Mouse (Mus musculus): Measurements from ENCODE around the gene Rab36.

Rab36 gene

DNA sequence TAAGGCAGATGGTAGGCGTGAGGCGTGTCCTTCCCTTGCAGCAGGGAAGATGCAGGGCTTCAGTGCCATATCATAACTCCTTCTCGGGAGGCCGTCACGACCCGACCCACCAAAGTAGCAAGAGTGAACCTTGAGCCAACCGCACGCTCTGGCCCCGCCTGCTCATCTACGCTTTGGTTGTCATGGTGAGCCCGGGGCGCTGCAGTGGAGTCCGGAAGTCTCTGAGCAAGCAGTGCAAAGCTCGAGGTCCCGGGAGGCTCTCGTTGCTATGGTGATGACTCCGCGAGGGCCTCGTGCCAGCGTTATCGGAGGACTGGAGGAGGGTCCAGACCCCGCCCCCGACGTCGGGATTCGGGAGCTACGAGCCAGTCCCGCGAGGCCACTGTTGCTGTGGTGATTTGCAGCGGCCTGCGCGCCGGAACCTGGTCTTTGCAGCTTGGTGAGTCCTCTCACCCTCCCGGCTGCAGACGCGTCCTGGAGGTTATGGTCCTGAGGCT, at the start of gene Rab36:
Gene Rab36, plus strand, starts transcription at position 176 of the 497 bp plus-strand sequence.
- DNase-seq (ENCODE audit: extremely low read depth, insufficient read length, low spot score) = peak; percentile 95

DNA sequence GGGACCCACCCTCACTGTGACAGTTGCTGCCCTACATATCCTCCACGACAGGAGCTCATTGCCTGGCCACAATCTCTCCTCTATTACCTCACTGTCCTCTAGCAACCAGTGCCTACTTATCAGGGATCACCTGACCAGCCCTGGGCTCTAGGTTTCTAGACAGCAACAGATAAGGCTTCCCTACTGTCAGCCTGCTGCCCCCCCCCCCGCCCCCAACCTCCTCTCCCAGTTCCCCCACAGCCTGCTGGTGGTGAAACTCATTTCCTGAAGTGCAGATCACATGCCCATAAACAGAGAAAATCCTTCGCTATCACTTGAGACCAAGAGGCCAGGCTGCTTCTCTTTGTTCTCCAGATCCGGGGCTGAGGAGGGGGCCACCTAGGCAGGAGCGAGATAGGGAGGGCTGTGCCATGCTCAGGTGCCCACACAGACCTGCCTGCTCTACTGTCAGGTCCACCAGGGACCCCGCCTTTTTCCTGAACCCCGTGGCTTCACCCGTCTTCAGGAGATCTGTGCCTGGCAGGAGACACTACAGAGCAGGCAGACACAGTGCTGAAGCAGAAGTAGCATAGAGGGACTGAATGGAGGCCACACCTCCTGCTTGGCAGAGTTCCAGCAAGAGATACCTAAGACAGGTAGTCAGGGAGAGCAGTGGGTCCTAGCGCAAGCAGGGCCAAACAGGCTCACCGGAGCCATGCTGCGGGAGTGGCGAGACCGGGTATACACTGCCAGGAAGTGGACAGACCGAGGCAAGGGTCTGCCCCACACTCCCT, 49.0 kb upstream of the Rab36 start:
- DNase-seq (ENCODE audit: extremely low read depth, insufficient read length, low spot score) = no peak

DNA sequence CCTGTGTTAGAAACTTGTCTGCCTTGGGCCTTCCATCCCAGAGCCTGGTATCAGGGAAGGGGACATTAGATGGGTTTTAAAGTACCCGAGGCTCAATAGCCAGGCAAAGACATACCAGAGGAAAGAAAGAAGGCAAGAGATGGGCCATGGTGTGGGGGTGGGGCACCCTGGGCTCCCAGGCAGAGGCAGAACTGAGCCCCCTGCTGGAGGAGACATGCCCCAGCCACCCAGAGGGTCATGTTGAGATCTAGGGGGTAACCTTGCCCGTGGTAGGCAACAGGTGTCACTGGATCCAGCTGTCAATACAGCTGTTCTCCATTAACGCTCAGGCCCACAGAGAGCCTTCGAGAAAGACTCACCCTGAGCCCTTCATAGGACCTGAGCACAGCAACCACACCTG, 47.0 kb upstream of the Rab36 start:
- DNase-seq (ENCODE audit: extremely low read depth, insufficient read length, low spot score) = no peak

GRCm38 (mm10) chr10:74990584-74991322, 46.1 kb upstream of the Rab36 start:
- no peak for DNase-seq (ENCODE audit: extremely low read depth, insufficient read length, low spot score)

- DNase-seq (ENCODE audit: extremely low read depth, insufficient read length, low spot score) = no peak
These were observed 42.0 kb upstream of the Rab36 start for GRCm38 (mm10) chr10:74994863-74995262.

GRCm38 (mm10) chr10:74995377-74995776, 41.5 kb upstream of the Rab36 start:
- DNase-seq (ENCODE audit: extremely low read depth, insufficient read length, low spot score) = no peak

GRCm38 (mm10) chr10:75001391-75001790, 35.5 kb upstream of the Rab36 start:
- no peak for DNase-seq (ENCODE audit: extremely low read depth, insufficient read length, low spot score)

GRCm38 (mm10) chr10:75004067-75004466, 32.8 kb upstream of the Rab36 start:
- no peak for DNase-seq (ENCODE audit: extremely low read depth, insufficient read length, low spot score)

GRCm38 (mm10) chr10:75006889-75007662, 29.8 kb upstream of the Rab36 start:
- DNase-seq (ENCODE audit: extremely low read depth, insufficient read length, low spot score) = no peak

GRCm38 (mm10) chr10:75010704-75011103, 26.2 kb upstream of the Rab36 start:
- no peak for DNase-seq (ENCODE audit: extremely low read depth, insufficient read length, low spot score)

- DNase-seq (ENCODE audit: extremely low read depth, insufficient read length, low spot score) = no peak
These were observed 21.4 kb upstream of the Rab36 start for GRCm38 (mm10) chr10:75015465-75015864.

GRCm38 (mm10) chr10:75016481-75016880, 20.4 kb upstream of the Rab36 start:
- DNase-seq (ENCODE audit: extremely low read depth, insufficient read length, low spot score) = no peak

- DNase-seq (ENCODE audit: extremely low read depth, insufficient read length, low spot score) = no peak
These were observed 16.6 kb upstream of the Rab36 start for GRCm38 (mm10) chr10:75020271-75020670.

DNA sequence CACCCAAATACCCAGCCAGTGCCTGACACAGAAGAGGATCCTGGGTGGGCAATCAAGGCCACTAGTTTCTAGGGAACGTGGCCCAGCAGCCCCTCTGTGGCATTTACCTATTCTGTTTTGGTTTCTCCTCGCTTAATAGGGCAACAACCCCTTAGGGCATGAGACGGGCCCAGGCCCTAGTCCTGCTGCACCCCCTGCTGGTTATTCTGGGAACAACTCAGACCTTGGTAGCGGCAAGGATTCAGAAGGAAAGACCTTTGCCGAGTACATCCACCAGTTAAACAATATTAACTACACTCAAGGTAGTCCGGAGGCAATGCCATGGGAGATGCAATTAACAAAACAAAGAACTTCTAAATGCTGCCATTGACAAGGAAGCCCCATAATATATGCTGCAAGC, 15.7 kb upstream of the Rab36 start:
- DNase-seq (ENCODE audit: extremely low read depth, insufficient read length, low spot score) = no peak

DNA sequence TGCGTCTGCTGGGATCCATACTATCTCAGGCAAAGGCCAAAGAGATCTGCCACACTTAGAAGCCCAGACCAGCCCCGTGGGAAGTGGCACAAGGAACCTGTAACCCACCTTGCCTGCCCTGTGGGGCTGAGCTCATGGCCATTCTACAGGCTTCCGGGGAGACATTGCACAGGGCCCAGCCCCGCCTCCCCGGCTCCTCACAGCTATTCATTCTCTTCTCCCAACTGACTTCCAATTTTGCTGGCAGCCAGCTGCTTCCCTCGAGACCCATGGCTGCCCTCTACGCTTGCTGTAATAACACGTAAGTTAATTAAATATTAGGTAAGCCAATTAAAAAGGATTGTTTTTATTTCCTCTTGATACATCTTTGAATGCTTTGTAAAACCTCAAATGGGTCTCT, 10.4 kb upstream of the Rab36 start:
- no peak for DNase-seq (ENCODE audit: extremely low read depth, insufficient read length, low spot score)

DNA sequence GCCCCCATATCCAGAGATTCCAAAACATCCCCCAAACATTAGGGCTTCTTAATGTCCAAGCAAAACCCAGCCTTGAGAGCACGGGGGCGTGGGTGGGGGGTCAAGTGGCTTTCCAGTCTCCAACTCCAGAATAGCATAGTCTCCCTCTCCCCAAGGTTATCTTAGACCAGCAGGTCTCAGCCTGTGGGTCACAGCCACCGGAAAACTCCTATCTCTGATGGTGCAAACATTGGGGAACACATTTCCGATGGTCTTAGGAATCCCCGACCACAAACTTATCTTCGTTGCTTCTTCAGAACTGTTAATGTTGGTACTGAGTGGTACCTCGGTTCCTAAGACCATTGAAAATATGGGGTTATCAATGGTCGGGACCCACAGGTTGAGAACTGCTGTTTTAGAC, 8.1 kb upstream of the Rab36 start:
- no peak for DNase-seq (ENCODE audit: extremely low read depth, insufficient read length, low spot score)

GRCm38 (mm10) chr10:75029677-75030076, 7.2 kb upstream of the Rab36 start:
- no peak for DNase-seq (ENCODE audit: extremely low read depth, insufficient read length, low spot score)

DNA sequence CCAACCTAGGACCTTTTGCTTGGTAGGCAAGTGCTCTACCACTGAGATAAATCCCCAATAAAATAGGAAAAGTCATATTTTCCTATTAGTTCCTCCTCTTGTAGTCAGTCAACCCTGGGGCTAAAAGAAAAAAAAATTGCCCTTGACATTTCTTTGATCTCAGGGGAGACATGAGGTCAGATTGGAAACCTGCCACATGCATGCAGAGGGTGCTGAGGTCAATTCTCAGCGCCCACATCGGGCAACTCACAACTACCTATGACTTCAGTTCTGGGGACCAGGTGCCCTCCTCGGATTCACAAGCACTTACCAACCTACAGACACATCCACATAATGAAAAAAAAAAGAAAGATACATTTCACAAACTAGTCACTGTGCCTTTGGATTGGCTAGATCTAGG, 6.6 kb upstream of the Rab36 start:
- no peak for DNase-seq (ENCODE audit: extremely low read depth, insufficient read length, low spot score)

DNA sequence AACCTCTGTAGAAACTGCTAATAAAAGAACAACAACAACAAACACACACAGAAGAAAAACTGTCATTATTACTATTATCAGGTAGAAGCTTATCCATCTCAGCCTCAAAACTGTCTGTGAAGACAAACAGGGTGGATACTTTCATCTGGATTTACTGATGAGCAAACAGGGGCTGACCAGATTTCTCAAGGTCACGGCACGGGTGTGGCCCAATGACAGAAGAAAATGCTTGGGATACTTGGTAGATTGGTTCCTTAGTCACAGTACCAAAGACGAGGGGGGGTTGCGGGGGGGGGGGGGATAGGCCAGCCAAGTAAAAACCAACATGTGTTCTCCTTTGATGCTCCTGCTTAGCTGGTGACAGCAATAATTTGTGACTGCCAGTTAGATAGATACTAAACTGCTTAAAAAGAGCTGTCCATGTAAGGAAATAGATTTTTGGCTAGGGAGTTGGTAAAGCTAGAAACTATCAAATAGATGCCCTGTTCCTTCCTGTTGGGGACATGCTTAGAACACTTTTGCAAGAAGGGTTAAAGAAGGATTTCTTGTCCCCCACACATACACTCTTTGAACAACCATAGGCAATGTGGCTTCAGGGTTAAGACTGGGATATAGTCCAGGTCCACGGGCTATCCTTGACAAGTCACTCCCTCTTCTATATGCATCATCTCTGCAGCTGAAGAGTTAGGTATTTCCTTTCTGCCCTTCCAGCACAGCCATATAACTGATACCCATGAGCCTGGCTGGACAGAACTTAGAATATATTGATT, 5.3 kb upstream of the Rab36 start:
- no peak for DNase-seq (ENCODE audit: extremely low read depth, insufficient read length, low spot score)

DNA sequence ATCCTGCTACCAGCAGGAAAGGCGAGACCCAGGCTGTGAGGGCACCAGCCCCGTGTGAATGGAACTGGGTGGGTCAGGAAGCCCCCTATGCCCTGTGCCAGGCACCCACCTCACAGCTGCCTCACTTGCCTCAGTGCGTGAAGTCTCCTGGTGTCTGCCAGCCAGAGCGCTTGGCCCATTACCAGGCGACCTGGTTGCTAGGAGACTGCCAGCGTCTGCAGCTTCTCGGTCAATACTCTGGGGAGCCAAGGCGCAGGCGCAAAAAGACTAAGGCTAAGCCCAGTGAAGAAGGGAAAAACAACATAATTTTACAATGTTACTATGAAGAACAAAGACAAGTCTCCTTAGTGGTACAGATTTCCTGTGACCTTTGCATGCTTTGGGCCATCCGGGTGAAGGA, 4.5 kb upstream of the Rab36 start, which contains the start of gene Rsph14:
Gene Rsph14, minus strand, starts transcription at position 192 of the 400 bp plus-strand sequence.
- DNase-seq (ENCODE audit: extremely low read depth, insufficient read length, low spot score) = peak; percentile 65
